Mouse (Mus musculus): ENCODE measurements around the gene Ntm.

Ntm gene

DNA sequence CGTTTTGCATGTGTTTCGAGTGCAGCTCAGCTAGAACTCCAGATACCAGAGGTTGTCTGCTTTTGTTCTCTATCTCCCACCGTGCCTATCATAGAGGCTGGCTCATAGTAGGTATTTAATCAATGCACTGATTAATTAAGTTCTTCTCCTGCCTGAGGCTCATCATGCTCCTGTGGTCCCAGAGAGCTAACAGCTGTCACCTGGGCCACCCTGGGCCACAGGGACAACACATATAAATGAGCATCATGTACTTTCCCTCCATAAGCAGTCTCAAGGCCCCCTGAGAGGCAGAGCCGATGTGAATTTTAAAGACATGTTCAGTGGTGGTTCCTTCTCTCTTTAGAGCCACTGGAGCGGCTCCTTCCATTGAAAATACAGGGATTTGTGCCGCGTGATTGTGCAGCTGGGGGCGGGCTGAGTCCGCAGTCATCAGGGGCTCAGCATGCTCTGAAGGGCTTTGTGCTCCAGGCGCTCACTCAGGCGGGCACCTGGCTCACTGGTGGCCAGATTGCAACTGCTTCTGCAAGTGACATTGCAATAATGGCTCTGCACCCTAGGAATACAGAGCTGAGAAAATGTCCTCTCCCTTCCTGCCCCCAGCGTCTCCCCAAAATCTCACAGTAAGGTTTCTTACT is 160.8 kb downstream of the Ntm start:
- no peak for DNase-seq (ENCODE audit: low spot score)

DNA sequence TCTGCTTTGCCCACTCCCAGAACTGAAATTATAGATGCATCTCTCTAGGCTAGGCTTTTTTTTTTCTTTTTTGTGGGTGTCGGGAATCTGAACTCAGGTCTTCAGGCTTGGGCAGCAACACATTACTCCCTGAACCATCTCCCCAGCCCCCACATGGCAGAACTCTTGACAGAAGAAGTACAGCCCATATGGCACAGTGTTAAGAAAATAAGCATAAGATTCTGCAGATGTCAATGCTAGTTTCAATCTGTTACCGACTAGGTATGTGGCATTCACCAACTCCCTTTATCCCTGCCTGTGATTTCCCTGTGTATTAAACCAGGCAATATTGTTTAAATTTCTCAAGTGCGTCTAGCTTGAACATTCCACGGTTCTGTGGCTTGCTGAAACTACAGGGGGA is 166.7 kb downstream of the Ntm start:
- DNase-seq (ENCODE audit: low spot score), result no peak

DNA sequence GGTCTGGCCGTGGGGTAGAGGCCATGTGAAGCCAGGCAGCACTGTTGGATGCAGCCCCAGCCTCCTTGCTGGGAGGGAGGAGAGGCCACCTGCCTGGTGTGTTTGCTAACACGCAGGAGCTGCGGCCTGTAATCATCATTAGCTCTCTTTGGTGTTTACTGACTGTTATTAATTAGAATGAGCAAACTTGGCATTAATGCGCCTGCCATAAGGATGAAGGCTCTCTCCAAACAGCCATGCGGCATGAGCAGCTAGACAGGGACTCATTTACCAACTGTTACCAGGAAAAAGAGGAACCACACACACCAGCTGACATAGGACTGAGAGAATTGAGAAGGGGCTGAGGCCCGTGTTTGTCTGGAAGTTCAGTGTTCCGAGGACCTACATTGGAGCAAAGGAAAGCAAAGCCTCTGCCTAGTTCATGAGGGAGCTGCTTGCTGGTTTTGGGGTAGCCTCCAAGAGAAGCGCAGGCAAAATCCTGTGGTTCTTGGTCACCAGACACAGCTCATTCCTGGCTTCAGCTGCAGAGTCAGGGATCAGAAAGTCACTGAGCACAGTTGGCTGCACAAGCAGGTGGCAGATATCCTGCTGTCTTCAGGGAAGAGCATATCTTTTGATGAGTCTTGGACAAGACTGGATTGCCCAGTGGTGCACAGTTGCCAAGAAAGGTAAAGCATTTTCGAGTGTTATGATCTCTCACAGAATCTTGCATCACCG is 171.6 kb downstream of the Ntm start:
- DNase-seq (ENCODE audit: low spot score), result no peak

DNA sequence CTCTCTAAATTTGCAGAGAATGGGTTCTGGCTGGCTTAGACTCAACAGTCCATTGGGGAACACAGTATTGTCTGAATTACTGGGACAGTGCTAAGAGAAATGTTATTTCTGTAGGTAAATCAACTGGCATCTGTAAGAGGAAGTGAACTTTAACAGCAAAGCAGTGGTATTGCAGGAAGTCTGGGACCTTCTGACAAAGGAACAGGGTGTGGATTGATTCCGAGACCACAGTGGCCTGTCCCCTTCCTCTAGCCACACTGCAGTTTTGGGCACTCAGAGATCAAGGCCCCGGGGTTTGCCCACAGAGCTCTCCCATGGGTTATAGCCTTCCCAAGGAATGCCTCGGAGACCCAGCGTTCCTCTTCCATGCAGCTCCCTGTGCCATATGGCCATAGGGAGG is 172.9 kb downstream of the Ntm start:
- DNase-seq (ENCODE audit: low spot score), result no peak

DNA sequence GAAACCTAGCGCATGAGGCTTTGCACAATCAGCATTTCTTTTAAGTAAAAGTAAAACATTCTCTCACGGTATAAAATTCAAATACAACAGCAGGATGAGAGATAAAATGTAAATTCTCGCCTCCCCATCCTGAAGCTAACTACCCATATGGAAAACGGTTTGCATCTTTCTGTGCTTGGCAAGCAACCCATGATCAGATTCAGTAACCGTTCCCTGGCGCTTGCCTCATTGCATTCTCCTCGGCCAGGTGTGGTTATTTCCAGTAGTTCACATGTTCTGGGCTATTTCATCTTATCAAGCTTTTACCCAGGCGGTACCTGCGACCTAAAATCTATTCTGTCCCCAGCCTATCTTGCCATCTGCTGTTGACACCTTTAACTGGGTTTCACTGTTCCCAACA is 174.1 kb downstream of the Ntm start:
- DNase-seq (ENCODE audit: low spot score), result no peak

DNA sequence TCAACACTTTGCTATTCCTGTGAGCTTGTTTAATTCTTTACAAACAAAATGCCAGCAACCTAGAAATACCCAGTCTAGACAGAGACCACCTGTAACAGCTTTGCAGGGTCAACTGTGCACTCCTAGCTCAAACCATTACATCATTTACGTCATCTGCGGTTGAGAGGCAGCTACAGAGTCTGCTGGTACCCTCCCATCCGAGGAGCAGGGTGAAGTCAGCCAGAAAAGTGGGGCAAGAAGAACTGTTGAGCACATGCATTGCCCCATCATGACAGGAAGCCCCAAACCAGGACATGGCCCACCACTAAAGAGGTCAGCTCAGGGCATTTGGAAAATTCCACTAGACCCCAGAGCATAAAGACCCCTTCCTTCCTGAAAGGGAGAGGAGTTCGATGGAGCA is 175.5 kb downstream of the Ntm start:
- no peak for DNase-seq (ENCODE audit: low spot score)

DNA sequence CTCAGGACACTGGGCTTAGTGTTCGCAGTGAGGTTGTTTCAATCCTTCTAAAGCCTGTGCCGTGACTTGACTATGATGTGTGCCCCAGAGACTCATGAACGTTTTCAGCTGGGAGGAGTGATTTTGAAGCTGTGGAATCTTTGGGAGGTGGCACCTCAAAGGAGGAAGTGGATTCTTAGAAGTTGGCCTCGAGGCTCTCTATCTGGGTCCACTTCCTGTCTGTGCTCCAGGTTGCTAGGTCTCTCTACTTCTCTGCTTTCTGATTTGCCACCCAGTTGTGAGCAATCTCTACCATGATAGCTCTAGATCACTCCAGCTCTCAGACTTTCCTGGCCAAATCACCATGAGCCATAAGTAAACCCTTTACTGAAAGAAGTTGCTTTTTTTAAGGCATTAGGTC is 180.2 kb downstream of the Ntm start:
- DNase-seq (ENCODE audit: low spot score), result no peak

DNA sequence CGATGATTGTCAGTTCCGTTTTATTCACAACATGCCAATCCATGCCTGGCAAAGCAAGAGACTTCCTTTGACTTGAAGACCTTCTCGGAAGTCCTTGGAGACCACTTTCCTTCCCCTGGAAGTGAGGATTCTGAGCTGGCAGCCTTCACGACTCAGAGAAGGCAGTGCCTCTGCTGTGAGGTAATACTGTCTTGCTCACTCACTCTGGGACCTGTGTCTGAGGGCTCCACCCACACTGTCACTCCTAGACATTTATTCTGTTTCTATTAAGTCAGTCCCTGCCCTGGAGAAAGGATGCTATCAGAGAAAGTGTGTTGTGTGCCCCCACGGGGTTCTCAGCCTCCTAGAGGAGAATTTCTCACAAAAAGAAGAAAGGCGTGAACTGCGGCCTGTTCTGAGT is 183.2 kb downstream of the Ntm start:
- DNase-seq (ENCODE audit: low spot score), result no peak

DNA sequence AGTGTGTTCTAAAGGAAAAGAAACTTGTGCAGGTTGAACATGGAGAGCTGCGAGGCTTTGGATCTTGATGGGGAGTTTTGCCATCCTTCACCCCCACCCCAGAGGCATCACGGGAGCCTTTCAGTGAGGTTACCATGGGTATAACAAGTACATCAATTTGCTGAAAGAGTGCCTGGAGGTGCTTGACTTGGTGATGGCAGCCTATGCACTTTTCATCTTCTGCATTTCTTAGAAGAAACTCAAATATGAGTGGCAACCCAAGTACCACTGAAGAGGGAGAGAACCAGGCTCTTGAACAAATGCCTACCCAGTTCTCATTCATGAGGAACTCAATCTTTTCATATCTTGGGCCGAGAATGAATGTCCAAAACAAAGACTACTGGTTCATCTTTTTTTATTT is 186.0 kb downstream of the Ntm start:
- DNase-seq (ENCODE audit: low spot score), result no peak

DNA sequence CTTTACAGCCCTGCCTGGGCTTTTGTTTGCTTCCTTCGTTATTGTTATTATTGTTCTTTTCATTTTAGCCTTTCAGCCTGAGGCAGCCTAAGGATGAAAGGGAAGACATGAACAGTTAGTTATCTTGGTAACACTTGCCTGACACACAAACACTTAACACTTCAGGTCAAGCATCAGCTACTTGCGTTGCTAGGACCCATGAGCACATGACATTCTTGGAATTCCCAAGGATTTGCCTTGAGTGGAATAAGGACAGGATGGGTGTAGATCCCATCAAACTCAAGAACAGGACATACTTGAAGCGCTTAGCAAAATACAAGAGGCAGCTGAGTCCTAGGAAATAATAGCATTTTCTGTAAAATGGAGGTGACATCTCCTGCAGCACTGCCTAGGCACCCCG is 186.4 kb downstream of the Ntm start:
- DNase-seq (ENCODE audit: low spot score), result no peak

DNA sequence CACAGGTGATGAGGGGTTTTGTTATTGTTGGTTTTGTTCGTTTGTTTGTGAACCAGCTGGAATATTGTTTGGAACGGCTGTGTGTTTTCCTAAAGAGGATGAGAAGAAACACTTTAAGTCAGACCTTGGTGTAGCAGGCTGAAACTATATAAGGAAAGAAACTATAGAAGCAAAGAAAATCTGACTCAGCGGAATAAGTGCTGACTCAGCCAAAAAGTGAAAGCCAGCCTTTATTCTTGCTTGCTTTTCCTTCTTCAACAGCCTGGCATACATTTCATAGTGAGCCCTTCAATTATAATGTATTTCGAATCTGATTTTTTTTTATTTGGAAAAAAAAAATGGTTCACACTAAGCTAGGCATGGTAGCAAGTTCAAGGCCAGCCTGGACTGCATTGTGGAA is 186.9 kb downstream of the Ntm start:
- DNase-seq (ENCODE audit: low spot score), result no peak

DNA sequence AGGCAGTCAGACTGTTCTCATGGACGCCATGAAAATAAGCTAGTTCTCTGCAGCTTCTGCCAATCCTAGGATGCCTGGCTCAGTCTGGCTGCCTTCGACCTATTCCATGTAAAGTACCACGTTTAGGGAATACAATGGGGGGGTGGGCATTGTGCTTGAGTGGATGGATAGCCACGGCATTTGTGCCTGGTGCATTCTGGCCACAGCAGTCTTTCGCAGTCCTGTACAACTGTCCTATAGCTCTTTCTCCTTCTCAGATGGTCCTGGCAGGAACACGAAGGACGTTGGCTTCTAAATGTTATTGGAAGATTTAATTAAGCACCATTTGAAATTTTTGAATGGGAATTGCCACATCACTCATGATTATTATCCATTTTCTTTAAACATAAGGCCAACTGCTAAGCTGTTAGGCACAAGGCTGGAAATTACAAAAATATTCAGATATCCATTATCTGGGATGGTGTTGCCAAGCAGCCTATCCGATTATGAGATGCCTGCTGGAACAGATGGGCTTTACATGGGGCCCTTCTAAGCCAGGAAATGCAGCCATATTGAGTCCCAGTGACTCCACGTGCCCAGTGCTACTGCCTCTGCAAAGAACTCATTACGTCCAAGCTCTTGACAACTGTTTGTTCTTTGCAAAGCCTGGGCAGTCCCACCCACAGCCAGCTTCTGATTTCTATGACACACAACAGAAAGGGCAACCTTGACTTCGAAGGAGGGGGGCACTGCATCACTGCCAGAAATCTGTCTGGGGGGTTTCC is 190.1 kb downstream of the Ntm start:
- no peak for DNase-seq (ENCODE audit: low spot score)

DNA sequence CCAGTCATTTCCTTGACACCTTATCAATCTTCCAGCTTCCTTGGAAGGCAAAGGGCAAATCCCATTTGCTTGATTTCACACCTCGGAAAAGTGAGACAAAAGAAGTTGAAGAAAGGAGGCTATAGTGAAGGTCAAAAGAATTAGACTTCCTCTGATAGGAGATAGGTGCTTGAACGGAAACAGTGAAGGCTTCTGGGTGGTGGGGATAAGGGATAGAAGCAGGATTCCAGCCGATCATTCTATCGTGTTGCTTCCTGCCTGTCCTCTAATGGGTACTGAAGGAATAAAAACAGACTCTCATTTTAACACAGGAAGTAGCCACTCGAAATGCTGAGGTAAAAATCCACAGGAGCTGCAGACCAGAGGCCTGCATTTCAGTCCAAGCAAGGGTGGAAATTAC is 191.1 kb downstream of the Ntm start:
- no peak for DNase-seq (ENCODE audit: low spot score)

DNA sequence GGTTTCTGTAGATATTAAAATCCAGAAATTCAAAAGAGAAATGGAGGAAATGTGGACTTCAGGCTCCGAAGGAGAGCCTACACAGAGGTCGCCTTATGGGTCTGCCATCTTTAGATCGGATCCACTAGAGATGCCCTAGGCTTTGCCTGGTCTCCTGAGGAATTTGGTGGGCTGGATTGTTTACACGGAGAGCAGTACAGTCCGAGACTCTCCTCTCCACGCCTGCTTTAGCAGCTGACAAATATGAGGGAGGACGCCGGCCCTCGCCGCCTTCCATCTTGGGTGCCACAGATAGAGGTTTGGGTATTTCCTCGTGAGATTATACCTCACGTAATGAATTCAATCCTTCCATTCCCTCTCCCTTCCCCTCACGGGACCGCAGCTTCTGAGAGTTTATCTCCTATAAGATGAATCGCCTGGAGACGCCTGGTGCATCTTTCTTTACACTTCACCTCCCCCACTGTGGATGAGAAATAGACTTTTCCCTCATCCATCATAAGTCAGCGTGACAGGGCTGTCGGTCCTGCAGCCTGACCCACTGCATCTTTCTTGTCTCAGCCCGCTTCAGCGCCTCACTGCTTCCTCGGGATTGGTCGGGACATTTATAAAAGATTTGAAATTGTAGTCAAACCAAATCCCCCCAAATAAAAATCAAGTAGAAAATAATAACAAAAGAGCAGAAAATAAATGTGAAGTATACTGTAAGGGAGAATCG is 191.7 kb downstream of the Ntm start:
- no peak for DNase-seq (ENCODE audit: low spot score)

DNA sequence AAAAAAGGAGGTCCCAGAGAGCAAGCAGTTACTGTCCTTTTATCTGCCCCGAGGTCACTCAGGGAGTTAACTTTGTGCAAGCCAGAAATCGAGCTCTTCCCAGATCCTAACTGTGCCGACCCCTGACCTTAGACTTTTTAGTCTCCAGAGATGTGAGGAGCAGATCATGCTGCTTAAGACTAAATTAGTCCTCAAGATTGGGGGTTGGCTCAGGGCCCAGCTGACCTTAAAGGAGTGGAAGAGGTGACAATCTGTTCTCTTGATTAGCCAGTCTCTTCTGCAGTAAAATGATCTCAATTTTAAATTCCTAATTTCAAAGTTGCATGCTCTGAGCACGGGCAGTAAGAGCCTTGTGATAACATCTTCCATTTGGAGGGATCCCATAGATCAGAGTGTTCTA is 193.6 kb downstream of the Ntm start:
- no peak for DNase-seq (ENCODE audit: low spot score)

DNA sequence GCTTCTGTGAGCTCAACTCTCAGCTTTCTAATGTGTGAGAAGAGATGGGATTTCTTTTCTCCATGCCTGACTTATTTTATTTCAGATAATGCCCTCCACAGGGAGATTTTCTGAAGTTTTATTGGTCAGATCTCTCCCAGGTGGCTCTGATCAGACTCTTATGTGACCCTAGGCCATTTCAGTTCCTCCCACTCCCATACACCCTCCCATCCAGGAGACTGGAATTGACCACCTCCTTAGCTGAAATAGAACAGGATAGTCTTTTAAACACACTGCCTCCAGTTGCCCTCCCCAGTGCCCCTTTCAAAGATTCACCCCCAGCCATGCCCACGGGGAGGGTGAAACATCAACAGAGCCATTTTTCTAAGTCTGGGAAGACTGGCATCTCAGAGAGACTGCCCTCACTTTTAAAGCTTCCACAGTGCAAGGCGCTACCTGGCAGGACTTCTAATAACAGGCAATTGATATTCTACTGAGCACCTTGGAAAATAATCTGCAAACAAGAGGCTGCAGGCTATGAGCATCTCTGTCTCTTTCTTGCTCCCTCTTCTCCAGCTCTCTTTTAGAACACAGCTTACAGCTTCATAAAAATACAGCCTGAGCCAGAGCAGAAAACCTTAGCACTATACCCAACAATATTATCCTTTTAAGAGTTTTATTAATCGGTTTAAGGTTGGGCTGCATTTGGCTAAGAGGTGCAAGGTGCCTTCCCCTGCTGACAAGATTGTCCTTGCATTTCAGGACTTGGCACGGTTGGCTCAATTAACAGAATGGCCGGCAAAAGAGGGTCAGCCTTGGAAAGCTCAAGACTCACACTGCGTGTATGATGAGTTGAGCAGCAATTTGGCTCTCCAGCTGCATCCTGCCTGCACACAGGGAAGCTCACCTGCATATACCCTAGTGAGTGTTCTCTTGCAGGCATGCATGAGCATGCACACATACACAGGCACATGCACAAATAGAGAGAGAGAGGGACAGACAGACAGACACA is 196.7 kb downstream of the Ntm start:
- DNase-seq (ENCODE audit: low spot score), result no peak

DNA sequence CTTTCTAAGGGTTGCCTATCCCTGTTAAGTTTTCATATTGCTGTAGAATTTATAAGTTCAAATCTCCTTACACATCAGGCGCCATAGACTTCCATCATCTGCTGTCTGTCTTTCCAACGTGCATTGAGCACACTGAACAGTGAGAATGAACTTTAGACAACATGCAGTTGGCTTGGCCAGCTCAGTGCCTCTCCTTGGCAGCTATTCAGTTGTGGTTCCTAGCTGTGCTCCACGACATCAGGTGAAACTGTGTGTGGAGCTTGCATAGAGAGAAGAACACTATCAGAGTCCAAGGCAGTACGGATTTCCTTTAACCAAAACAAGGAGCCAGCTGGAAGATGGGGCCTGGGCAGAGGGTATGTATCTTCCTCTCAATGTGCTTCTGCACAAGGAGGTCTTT is 199.6 kb downstream of the Ntm start:
- DNase-seq (ENCODE audit: low spot score), result no peak

DNA sequence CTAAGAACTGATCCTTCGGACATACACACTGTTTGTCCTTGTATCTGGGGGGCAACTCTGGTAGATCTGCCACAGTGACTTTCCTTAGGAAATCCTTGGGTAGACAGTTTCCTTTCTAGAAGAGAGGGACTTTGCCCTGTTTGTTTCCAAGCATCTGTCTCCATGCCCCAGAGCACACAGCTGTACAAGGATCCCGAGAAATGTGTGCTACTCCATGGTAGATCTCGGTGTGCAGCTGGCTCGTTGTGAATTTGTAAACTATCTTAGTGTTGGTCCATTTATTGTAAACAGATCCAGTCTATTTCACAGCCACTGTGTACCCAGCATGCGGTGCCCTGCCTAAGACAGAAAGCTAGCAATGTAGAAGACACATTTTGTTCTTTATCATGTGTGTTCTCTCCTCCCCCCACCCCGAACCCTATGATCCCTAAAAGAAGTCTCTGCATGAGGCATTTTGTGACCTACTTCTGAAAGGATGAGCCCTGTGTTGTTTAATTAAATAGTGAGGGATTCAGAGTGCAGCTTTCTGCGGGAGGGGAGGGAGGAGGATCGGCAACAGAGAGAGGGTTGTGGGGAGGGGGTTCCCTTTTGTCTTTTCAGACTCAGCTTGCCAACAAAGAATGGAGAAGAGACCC is 200.9 kb downstream of the Ntm start:
- DNase-seq (ENCODE audit: low spot score), result no peak

DNA sequence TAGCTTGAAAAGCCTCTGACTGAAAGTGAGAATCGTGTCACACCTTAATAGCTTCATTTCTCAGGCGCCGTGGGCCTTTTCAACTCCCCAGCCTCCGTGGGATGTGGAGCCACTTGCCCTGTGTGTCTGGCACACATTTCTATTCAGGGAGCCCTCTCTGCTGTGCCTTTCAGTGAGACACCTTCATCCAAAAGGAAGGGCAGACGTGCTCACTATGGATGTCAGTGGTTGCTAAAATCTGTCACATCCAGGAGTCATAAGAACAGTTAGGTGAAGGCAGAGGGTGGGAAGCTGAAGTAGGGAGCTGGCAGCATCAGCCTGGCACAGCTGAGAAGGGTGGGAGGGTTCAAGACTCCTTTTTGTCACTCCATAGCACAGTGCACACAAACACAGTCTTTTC is 201.4 kb downstream of the Ntm start:
- no peak for DNase-seq (ENCODE audit: low spot score)

DNA sequence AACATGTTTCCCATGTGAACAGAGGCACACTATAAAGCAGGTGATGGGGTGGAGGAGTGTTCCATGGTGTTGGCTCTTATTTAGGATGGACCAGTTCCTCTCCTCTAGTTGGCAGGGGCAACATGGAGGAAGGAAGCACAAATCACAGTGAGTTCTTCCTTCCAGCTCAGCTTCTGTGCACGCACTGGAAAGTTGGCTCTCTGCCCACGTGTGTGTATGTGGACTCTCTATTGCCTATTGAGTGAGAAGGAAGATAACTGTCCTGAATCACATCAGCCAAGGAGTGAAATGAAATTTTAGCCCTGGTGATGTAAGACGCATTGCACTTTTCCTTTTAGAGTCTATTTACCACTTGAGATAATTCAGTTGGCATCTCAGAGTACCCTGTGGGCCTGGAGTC is 203.0 kb downstream of the Ntm start:
- DNase-seq (ENCODE audit: low spot score), result no peak

DNA sequence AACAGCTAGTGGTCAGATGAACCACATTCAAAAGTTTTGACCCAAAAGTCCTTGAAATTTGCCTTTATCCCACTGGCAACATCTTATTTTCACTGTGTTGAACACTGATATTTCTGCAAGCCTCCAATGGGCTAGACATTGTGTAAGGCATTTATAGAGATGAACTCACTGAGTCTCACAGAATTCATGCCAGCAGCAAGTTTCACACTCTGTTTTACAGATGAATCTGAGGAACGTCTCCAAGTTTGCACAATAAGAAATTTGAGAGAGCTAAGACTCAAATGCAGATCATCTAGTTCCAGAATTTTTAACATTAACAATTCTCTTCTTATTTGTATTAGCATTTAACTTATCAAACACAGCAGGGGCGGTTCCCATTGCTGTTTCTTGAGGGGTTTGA is 203.9 kb downstream of the Ntm start:
- DNase-seq (ENCODE audit: low spot score), result no peak

Data from ovary, postnatal 10 days (tissue).